Mouse (Mus musculus) limb, embryonic 13.5 days (tissue): ENCODE measurements around the gene Il6st. TPM values are rescaled to one million over a fixed set of nuclear protein-coding genes. Genes with fewer than 3 reads are reported as not detected.
A peak's percentile ranks its signal among the peaks of the same experiment; 100 is the strongest.

ENCODE experiments used
- ATAC-seq: fragments of 200-750 bp; cut with Nextera tagmentation; 2 replicates; pipeline ENCODE4 v1.8.0; 2017; ENCODE audit warnings: low read depth, moderate number of reproducible peaks, moderate TSS enrichment; ENCODE audit not compliant: low FRiP score
- H3K27ac ChIP-seq: fragments of 300-500 bp; sonication (generic); 2 replicates; pipeline ENCODE4 v1.5.1; 2015; ENCODE audit warnings: inconsistent platforms, mild to moderate bottlenecking, moderate library complexity
- H3K27me3 ChIP-seq: fragments of 300-500 bp; sonication (generic); 2 replicates; pipeline ENCODE4 v1.6.1; 2015; ENCODE audit warnings: mild to moderate bottlenecking, inconsistent platforms
- H3K36me3 ChIP-seq: fragments of 300-500 bp; sonication (generic); 2 replicates; pipeline ENCODE4 v1.6.1; 2015; ENCODE audit warnings: inconsistent platforms, mild to moderate bottlenecking, moderate library complexity
- H3K4me1 ChIP-seq: fragments of 300-500 bp; sonication (generic); 2 replicates; pipeline ENCODE4 v1.6.1; 2015; ENCODE audit warnings: inconsistent platforms
- H3K4me2 ChIP-seq: fragments of 300-500 bp; sonication (generic); replicated peaks from 2 replicates; pipeline ENCODE4 v1.6.1; 2015; ENCODE audit warnings: inconsistent platforms, mild to moderate bottlenecking, moderate library complexity
- H3K4me3 ChIP-seq: fragments of 300-500 bp; sonication (generic); 2 replicates; pipeline ENCODE4 v1.5.1; 2015; ENCODE audit warnings: moderate library complexity, mild to moderate bottlenecking, inconsistent platforms
- H3K9ac ChIP-seq: fragments of 300-500 bp; sonication (generic); 2 replicates; pipeline ENCODE4 v1.6.1; 2015; ENCODE audit warnings: mild to moderate bottlenecking, inconsistent platforms
- H3K9me3 ChIP-seq: fragments of 300-500 bp; sonication (generic); 2 replicates; pipeline ENCODE4 v1.6.1; 2016; ENCODE audit warnings: inconsistent platforms
- WGBS: fragments of 180-500 bp; shearing (Covaris S2); methylation state at CpG from one replicate; pipeline ENCODE4 v1.1.7; 2015; 5-methylcytosine and 5-hydroxymethylcytosine counted together
- polyA plus RNA-seq: library from polyadenylated mRNA; unstranded; fragments of >200 nt; fragmentation: Nextera tagmentation; extraction: Ambion mirVana; gene quantifications from 2 replicates; pipeline ENCODE4 v1.2.1, GENCODE M21; 2015

Gene Il6st
- polyA plus RNA-seq, 1 experiment from 2014 or later = 41.1 TPM

DNA sequence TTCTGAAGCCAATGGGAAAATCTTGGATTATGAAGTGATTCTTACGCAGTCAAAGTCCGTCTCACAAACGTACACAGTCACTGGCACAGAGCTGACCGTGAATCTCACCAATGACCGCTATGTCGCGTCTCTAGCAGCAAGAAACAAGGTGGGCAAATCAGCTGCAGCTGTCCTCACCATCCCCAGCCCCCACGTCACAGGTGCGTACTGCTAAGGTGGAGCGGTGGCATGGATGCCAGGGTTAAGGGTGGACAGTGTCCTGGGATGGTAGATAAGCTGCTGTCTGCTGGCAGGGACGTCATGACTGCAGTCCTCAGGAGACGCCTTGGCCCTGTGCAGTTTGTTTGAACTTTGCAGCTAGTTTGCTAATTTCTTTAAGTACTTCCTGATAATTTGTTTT, 30.7 kb downstream of the Il6st start:
- ATAC-seq = no peak
- H3K9ac ChIP-seq = no peak overlapping the region
- H3K36me3 ChIP-seq = peaks cover 74% of the 10 kb centered on the region
- H3K4me2 ChIP-seq = no peak overlapping the region
- no peak overlapping the region for H3K27ac ChIP-seq
- 91% methylated on average over 12 of the region's 12 CpGs for WGBS
- H3K27me3 ChIP-seq = no peaks in the 10 kb centered on the region
- H3K9me3 ChIP-seq = no peaks in the 10 kb centered on the region
- peaks cover 7% of the 10 kb centered on the region; the same call in 1 of the 2 replicates for H3K4me1 ChIP-seq
- H3K4me3 ChIP-seq = no peak overlapping the region

DNA sequence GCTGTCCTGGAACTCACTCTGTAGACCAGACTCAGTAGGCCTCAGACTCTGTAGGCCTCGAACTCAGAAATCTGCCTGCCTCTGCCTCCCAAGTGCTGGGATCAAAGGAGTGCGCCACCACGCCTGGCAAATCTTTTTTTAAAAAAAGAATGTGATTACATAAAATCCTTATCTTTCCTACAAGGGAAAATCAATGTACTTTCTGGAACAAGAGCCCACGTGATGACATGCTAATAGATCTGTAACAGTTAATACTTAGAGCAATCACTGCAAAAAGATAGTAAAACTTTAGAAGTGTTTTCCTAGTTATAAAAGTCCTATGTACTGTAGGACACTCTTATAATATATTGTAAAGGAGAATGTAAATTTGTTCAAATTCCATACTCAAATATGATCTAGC, 36.2 kb downstream of the Il6st start:
- Histone ChIP-seq H3K9me3 (no peaks in the 10 kb centered on the region), H3K4me2 (no peak overlapping the region), H3K27me3 (no peaks in the 10 kb centered on the region), H3K4me3 (no peak overlapping the region), H3K27ac (no peak overlapping the region), H3K4me1 (no peaks in the 10 kb centered on the region), H3K9ac (no peak overlapping the region), H3K36me3 (peaks cover 85% of the 10 kb centered on the region)
- ATAC-seq = no peak
- 94% methylated on average over 4 of the region's 4 CpGs for WGBS

DNA sequence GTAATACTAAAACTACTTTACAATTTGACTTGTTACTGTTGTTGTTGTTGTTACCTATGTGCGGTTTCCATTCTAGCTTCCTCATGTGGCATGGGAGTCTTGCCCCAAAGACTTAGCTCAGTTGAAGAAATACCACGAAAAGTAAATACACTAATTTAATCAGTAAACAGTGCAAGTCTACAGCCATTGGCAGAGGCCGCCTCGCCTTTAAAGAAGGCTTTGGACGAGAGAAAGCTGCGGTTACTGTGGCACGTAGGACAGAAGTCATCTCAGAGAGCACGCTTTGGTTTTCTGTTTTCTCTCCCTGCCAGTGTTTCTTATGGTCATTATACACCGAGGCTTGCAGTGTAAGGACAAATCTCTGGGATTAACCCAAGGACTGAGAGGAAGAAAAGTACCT, 36.6 kb downstream of the Il6st start:
- no peaks in the 10 kb centered on the region for H3K27me3 ChIP-seq
- H3K4me1 ChIP-seq = no peaks in the 10 kb centered on the region
- no peaks in the 10 kb centered on the region for H3K9me3 ChIP-seq
- WGBS = 90% methylated on average over 9 of the region's 9 CpGs
- no peak overlapping the region for H3K27ac ChIP-seq
- no peak overlapping the region for H3K9ac ChIP-seq
- no peak overlapping the region for H3K4me3 ChIP-seq
- peaks cover 85% of the 10 kb centered on the region for H3K36me3 ChIP-seq
- no peak for ATAC-seq
- H3K4me2 ChIP-seq = no peak overlapping the region

- H3K27ac ChIP-seq = no peak overlapping the region
- no peak for ATAC-seq
- H3K9ac ChIP-seq = no peak overlapping the region
- H3K4me3 ChIP-seq = no peak overlapping the region
- H3K36me3 ChIP-seq = peaks cover 76% of the 10 kb centered on the region
- H3K4me1 ChIP-seq = peaks cover 15% of the 10 kb centered on the region
- WGBS = 92% methylated on average over 13 of the region's 13 CpGs
- H3K4me2 ChIP-seq = no peak overlapping the region
- no peaks in the 10 kb centered on the region for H3K27me3 ChIP-seq
- H3K9me3 ChIP-seq = no peaks in the 10 kb centered on the region
These were observed 40.0 kb downstream of the Il6st start for GRCm38 (mm10) chr13:112503846-112504245.

- ATAC-seq = no peak
- WGBS = 84% methylated on average over 6 of the region's 6 CpGs
- H3K27me3 ChIP-seq = no peaks in the 10 kb centered on the region
- H3K27ac ChIP-seq = no peak overlapping the region
- H3K36me3 ChIP-seq = peaks cover 62% of the 10 kb centered on the region
- no peak overlapping the region for H3K4me3 ChIP-seq
- H3K4me2 ChIP-seq = no peak overlapping the region
- no peaks in the 10 kb centered on the region for H3K9me3 ChIP-seq
- H3K4me1 ChIP-seq = peaks cover 15% of the 10 kb centered on the region
- no peak overlapping the region for H3K9ac ChIP-seq
These were observed 41.6 kb downstream of the Il6st start for GRCm38 (mm10) chr13:112505436-112505835.

- 46% methylated on average over 13 of the region's 13 CpGs for WGBS
- Histone ChIP-seq H3K27ac (no peak overlapping the region), H3K36me3 (peaks cover 49% of the 10 kb centered on the region), H3K9ac (no peak overlapping the region), H3K27me3 (no peaks in the 10 kb centered on the region), H3K4me3 (no peak overlapping the region), H3K4me2 (peak overlapping the region; percentile 21; the same call in 1 of the 2 replicates), H3K4me1 (peaks cover 15% of the 10 kb centered on the region), H3K9me3 (no peaks in the 10 kb centered on the region)
- ATAC-seq = 0 out of 2 replicates have a peak, but pooled peaks have one; percentile 44
These were observed 42.9 kb downstream of the Il6st start for GRCm38 (mm10) chr13:112506766-112507165.

GRCm38 (mm10) chr13:112507691-112508090, 43.8 kb downstream of the Il6st start:
- Histone ChIP-seq H3K27ac (no peak overlapping the region), H3K9me3 (no peaks in the 10 kb centered on the region), H3K27me3 (no peaks in the 10 kb centered on the region), H3K4me2 (no peak overlapping the region), H3K36me3 (peaks cover 44% of the 10 kb centered on the region), H3K9ac (no peak overlapping the region), H3K4me3 (no peak overlapping the region), H3K4me1 (peaks cover 15% of the 10 kb centered on the region)
- no peak for ATAC-seq
- WGBS = 82% methylated on average over 13 of the region's 13 CpGs

DNA sequence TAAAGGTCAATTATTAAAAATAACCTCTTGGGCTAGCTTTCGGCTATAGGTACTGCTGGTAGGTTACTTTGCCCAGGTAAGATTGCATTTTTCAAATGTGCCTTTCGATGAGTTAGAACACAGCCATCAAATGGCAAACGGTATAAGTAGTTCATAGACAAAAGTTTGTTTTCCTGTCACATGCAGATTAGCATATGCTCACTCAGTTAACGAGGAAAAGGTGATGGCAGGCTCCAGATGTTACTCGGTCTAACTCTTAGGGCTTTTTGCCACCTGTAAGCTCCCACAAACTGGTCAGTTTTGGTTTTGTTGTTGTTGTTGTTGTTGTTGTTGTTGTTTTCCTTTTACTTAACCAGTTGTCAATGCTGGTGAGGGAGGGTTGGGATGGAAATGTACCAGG, 44.6 kb downstream of the Il6st start:
- Histone ChIP-seq H3K4me3 (no peak overlapping the region), H3K36me3 (peaks cover 38% of the 10 kb centered on the region), H3K27ac (no peak overlapping the region), H3K4me1 (peaks cover 15% of the 10 kb centered on the region), H3K27me3 (no peaks in the 10 kb centered on the region), H3K9ac (no peak overlapping the region), H3K4me2 (no peak overlapping the region), H3K9me3 (no peaks in the 10 kb centered on the region)
- ATAC-seq = no peak
- WGBS = 60% methylated on average over 5 of the region's 5 CpGs

DNA sequence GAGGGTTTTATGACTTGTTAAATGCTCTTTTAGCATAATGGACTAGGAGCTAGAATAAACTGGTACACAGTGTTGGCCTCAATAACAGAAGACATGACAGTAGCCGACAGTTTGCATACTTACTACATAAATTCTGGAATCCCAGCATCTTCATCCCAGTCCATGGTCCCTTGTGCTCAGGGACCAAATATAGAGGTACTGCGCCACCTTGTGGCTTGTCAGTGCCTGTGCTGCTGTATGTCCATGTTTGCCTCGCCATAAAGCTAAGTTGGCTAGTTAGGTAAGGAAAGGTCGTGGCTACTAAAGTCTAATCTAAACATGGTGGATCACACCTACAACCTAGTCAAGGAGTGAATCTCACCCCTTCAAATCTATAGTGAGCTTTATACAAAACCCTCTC, 45.6 kb downstream of the Il6st start:
- no peak for ATAC-seq
- H3K9ac ChIP-seq = no peak overlapping the region
- no peak overlapping the region for H3K27ac ChIP-seq
- no peak overlapping the region for H3K4me3 ChIP-seq
- peaks cover 15% of the 10 kb centered on the region for H3K4me1 ChIP-seq
- H3K27me3 ChIP-seq = no peaks in the 10 kb centered on the region
- 27% methylated on average over 4 of the region's 4 CpGs for WGBS
- peaks cover 29% of the 10 kb centered on the region for H3K36me3 ChIP-seq
- H3K4me2 ChIP-seq = no peak overlapping the region
- no peaks in the 10 kb centered on the region for H3K9me3 ChIP-seq

DNA sequence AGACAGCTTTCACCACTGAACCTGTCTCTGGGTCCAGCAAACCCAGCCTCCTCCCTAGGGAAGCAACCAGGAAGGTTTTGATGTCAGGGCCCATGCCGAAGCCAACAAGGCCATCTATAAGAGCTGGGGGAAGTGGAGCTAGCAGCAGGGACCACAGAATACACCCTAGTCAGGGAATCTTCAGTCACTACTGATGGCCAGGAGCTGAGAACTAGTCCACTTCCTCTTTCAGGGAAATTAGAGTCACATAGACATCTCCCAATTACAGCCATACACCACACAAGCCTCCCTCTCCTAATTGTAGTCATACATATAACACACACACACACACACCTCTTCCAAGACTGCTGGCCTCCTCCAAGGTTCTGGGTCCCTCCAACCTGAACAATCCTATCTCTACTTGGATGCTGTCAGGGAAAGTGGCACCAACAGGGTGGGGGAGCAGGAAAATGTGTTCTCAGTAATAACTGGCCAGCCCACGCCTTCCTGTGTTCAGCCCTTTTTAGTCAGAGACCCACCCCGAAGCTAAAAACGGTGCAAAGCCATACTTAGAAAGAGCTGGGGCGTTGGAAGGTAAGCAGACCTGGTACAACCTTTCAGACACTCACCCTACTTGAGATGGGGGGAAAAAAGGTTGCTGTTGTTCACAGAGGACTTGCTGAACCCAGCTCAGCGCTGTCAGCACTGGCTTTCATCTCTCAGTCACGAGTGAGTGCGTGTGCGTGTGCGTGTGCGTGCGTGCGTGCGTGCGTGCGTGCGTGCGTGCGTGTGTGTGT, 46.8 kb downstream of the Il6st start:
- Histone ChIP-seq H3K4me3 (no peak overlapping the region), H3K27ac (no peak overlapping the region), H3K36me3 (peaks cover 17% of the 10 kb centered on the region), H3K27me3 (no peaks in the 10 kb centered on the region), H3K9me3 (no peaks in the 10 kb centered on the region), H3K9ac (no peak overlapping the region), H3K4me1 (peaks cover 15% of the 10 kb centered on the region), H3K4me2 (no peak overlapping the region)
- WGBS = 91% methylated on average over 19 of the region's 19 CpGs
- no peak for ATAC-seq

GRCm38 (mm10) chr13:112511261-112511660, 47.4 kb downstream of the Il6st start:
- H3K4me2 ChIP-seq = no peak overlapping the region
- 79% methylated on average over 11 of the region's 11 CpGs for WGBS
- no peak for ATAC-seq

GRCm38 (mm10) chr13:112511810-112512209, 47.9 kb downstream of the Il6st start:
- Histone ChIP-seq H3K9me3 (no peaks in the 10 kb centered on the region), H3K4me3 (no peak overlapping the region), H3K27me3 (no peaks in the 10 kb centered on the region), H3K4me1 (peaks cover 5% of the 10 kb centered on the region), H3K9ac (no peak overlapping the region), H3K4me2 (no peak overlapping the region), H3K27ac (no peak overlapping the region), H3K36me3 (peaks cover 9% of the 10 kb centered on the region; the same call in 1 of the 2 replicates)
- 82% methylated on average over 7 of the region's 7 CpGs for WGBS
- ATAC-seq = no peak

More at GRCm38 (mm10) chr13:112511261-112511660, 47.4 kb downstream of the Il6st start:
- H3K4me1 ChIP-seq = peaks cover 11% of the 10 kb centered on the region
- H3K27me3 ChIP-seq = no peaks in the 10 kb centered on the region
- no peaks in the 10 kb centered on the region for H3K9me3 ChIP-seq
- peaks cover 11% of the 10 kb centered on the region for H3K36me3 ChIP-seq
- H3K9ac ChIP-seq = no peak overlapping the region
- H3K27ac ChIP-seq = no peak overlapping the region
- H3K4me3 ChIP-seq = no peak overlapping the region

DNA sequence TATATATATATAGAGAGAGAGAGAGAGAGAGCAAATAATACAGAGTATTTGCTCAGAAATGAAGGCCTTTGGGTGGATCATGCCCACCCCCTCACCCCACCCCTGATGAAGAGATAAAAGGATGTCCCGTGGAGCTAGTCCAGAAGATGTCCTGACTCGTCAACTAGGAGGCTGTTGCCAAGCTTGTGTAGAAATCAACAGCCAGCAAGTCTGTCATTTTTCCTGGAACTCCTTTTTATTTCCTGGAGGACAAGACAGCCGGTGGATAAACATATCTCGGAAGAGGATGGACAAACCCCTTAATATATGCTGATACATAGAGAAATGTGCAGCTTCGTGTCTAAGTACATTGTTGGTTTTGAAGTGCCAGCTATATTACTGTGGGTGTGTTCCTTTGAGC, 49.0 kb downstream of the Il6st start:
- no peak overlapping the region for H3K27ac ChIP-seq
- peaks cover 1% of the 10 kb centered on the region; the same call in 1 of the 2 replicates for H3K36me3 ChIP-seq
- no peak overlapping the region for H3K4me3 ChIP-seq
- no peaks in the 10 kb centered on the region for H3K27me3 ChIP-seq
- no peaks in the 10 kb centered on the region for H3K4me1 ChIP-seq
- no peak overlapping the region for H3K4me2 ChIP-seq
- 88% methylated on average over 5 of the region's 5 CpGs for WGBS
- peaks cover 5% of the 10 kb centered on the region for H3K9me3 ChIP-seq
- no peak overlapping the region for H3K9ac ChIP-seq
- no peak for ATAC-seq
